Mouse (Mus musculus) intestine, embryonic 15.5 days (tissue): Measurements from ENCODE around the gene Gdpd2. TPM values are rescaled to one million over a fixed set of nuclear protein-coding genes. Genes with fewer than 3 reads are reported as not detected.

ENCODE experiments used
- ATAC-seq: fragments of 200-750 bp; cut with Nextera tagmentation; 2 replicates; pipeline ENCODE4 v1.8.0; 2017; ENCODE audit warnings: moderate TSS enrichment, moderate library complexity
- H3K27ac ChIP-seq: fragments of 300-500 bp; sonication (generic); 2 replicates; pipeline ENCODE4 v1.5.1; 2015; ENCODE audit warnings: mild to moderate bottlenecking, inconsistent platforms
- H3K27me3 ChIP-seq: fragments of 300-500 bp; sonication (generic); replicated peaks from 2 replicates; pipeline ENCODE4 v1.6.1; 2015; ENCODE audit warnings: inconsistent platforms
- H3K36me3 ChIP-seq: fragments of 300-500 bp; sonication (generic); 2 replicates; pipeline ENCODE4 v1.6.1; 2015; ENCODE audit warnings: inconsistent platforms
- H3K4me1 ChIP-seq: fragments of 300-500 bp; sonication (generic); replicated peaks from 2 replicates; pipeline ENCODE4 v1.6.1; 2015; ENCODE audit warnings: inconsistent platforms
- H3K4me2 ChIP-seq: fragments of 300-500 bp; sonication (generic); replicated peaks from 2 replicates; pipeline ENCODE4 v1.6.1; 2015; ENCODE audit warnings: mild to moderate bottlenecking, inconsistent platforms
- H3K4me3 ChIP-seq: fragments of 300-500 bp; sonication (generic); replicated peaks from 2 replicates; pipeline ENCODE4 v1.5.1; 2015; ENCODE audit warnings: inconsistent platforms
- H3K9ac ChIP-seq: fragments of 300-500 bp; sonication (generic); 2 replicates; pipeline ENCODE4 v1.6.1; 2015; ENCODE audit warnings: inconsistent platforms
- H3K9me3 ChIP-seq: fragments of 300-500 bp; sonication (generic); 2 replicates; pipeline ENCODE4 v1.6.1; 2016; ENCODE audit warnings: inconsistent platforms
- WGBS: fragments of 180-500 bp; shearing (Covaris S2); methylation state at CpG from one replicate; pipeline ENCODE4 v1.1.7; 2015; 5-methylcytosine and 5-hydroxymethylcytosine counted together
- polyA plus RNA-seq: library from polyadenylated mRNA; unstranded; fragments of >200 nt; fragmentation: Nextera tagmentation; extraction: Ambion mirVana; gene quantifications from 2 replicates; pipeline ENCODE4 v1.2.1, GENCODE M21; 2015

Gdpd2 gene
- polyA plus RNA-seq, 1 experiment from 2014 or later: 0.50 TPM

DNA sequence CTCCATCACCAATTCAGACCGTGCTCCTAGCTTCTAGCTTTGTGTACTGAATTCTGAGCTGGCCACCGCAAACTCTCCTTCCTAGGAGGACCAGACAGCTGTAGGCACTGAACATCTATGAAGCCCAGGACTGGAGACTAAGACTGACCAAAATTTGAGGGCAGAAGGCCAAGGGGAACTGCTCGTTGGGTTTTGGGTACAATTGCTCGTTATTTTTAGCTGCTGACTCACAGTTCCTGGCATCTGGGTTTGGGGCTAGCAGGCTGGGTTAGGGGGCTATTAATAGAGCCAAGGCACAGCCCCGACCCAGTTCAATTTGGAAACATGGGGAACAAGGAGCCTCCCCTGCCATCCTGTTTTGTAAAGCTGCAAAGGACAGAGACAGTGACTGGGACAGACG lies 11.1 kb downstream of the Gdpd2 start:
- ATAC-seq: no peak
- Histone ChIP-seq H3K9me3 (no peaks in the 10 kb centered on the region), H3K9ac (no peak overlapping the region), H3K4me2 (no peak overlapping the region), H3K36me3 (no peaks in the 10 kb centered on the region), H3K27me3 (0 out of 2 replicates have a peak, but pooled peaks cover 2% of the 10 kb centered on the region), H3K4me1 (no peaks in the 10 kb centered on the region), H3K4me3 (no peak overlapping the region), H3K27ac (no peak overlapping the region)
- 63% methylated on average over 6 of the region's 6 CpGs for WGBS

- 0 out of 2 replicates have a peak, but pooled peaks cover 2% of the 10 kb centered on the region for H3K27me3 ChIP-seq
- H3K9ac ChIP-seq: no peak overlapping the region
Measured at GRCm38 (mm10) chrX:100741940-100742339, 12.3 kb downstream of the Gdpd2 start.

GRCm38 (mm10) chrX:100765855-100766254 lies 36.2 kb downstream of the Gdpd2 start:
- ATAC-seq: no peak
- H3K9ac ChIP-seq: no peak overlapping the region

More at GRCm38 (mm10) chrX:100741940-100742339, 12.3 kb downstream of the Gdpd2 start:
- ATAC-seq: no peak; the same call in 1 of the 2 replicates
- WGBS: 13% methylated on average over 10 of the region's 10 CpGs
- Histone ChIP-seq H3K27ac (no peak overlapping the region), H3K4me1 (no peaks in the 10 kb centered on the region), H3K4me2 (no peak overlapping the region), H3K9me3 (no peaks in the 10 kb centered on the region), H3K4me3 (no peak overlapping the region), H3K36me3 (no peaks in the 10 kb centered on the region)

GRCm38 (mm10) chrX:100767181-100767884 lies 37.7 kb downstream of the Gdpd2 start, which contains the start of gene Dlg3:
Gene Dlg3 (plus strand): TSS chrX:100767722.
- no peaks in the 10 kb centered on the region for H3K9me3 ChIP-seq
- peaks cover 7% of the 10 kb centered on the region; the same call in 1 of the 2 replicates for H3K4me1 ChIP-seq
- H3K4me3 ChIP-seq: peak within 1 kb of the TSS; percentile 38
- no peak within 1 kb of the TSS for H3K27ac ChIP-seq
- peaks cover 11% of the 10 kb centered on the region for H3K27me3 ChIP-seq
- H3K9ac ChIP-seq: 0 out of 2 replicates have a peak within 1 kb of the TSS, but pooled peaks have one; percentile 13
- WGBS: 18% methylated on average over 26 of the region's 26 CpGs
- peak within 1 kb of the TSS; percentile 77 for H3K4me2 ChIP-seq
- no peaks in the 10 kb centered on the region for H3K36me3 ChIP-seq
- ATAC-seq: peak; percentile 78

More at GRCm38 (mm10) chrX:100765855-100766254, 36.2 kb downstream of the Gdpd2 start:
- peaks cover 11% of the 10 kb centered on the region for H3K27me3 ChIP-seq
- peaks cover 7% of the 10 kb centered on the region; the same call in 1 of the 2 replicates for H3K4me1 ChIP-seq
- WGBS: 84% methylated on average over 6 of the region's 6 CpGs
- H3K9me3 ChIP-seq: no peaks in the 10 kb centered on the region
- no peak overlapping the region for H3K27ac ChIP-seq
- no peak overlapping the region for H3K4me2 ChIP-seq
- H3K36me3 ChIP-seq: no peaks in the 10 kb centered on the region
- H3K4me3 ChIP-seq: no peak overlapping the region

DNA sequence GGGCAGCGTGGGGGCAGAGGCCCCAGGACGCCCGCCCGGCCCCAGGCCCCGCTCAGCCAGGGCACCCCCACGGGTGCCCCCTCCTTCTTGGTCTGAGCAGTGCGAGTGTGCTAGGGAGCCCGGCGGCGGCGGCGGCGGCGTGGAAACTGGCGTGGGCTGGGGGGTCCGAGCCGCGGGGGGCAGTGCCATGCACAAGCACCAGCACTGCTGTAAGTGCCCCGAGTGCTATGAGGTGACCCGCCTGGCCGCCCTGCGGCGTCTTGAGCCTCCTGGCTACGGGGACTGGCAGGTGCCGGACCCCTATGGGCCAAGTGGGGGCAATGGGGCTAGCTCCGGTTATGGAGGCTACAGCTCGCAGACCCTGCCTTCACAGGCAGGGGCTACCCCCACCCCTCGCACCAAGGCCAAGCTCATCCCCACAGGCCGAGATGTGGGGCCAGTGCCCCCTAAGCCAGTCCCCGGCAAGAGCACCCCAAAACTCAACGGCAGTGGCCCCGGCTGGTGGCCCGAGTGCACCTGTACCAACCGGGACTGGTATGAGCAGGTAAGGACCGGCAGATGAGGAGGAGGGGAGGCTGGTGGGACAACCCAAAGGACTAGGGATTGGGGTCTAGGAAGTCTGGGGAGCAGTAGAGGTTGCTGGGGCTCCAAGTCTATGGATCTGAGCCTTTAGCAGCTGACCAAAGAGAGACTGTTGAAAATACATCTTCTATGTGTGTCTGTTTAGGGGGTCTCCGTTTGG lies 38.4 kb downstream of the Gdpd2 start:
- Histone ChIP-seq H3K27me3 (peaks cover 11% of the 10 kb centered on the region), H3K36me3 (no peaks in the 10 kb centered on the region), H3K4me1 (peaks cover 7% of the 10 kb centered on the region; the same call in 1 of the 2 replicates), H3K9me3 (no peaks in the 10 kb centered on the region), H3K9ac (0 out of 2 replicates have a peak overlapping the region, but pooled peaks have one; percentile 13), H3K4me2 (peak overlapping the region; percentile 77), H3K4me3 (peak overlapping the region; percentile 38), H3K27ac (no peak overlapping the region)
- 38% methylated on average over 36 of the region's 36 CpGs for WGBS
- peak; percentile 45; the same call in 1 of the 2 replicates for ATAC-seq

- no peaks in the 10 kb centered on the region for H3K9me3 ChIP-seq
- H3K9ac ChIP-seq: no peak overlapping the region
- H3K27ac ChIP-seq: no peak overlapping the region
- ATAC-seq: no peak
- no peak overlapping the region for H3K4me2 ChIP-seq
- WGBS: 89% methylated on average over 5 of the region's 5 CpGs
- peaks cover 7% of the 10 kb centered on the region; the same call in 1 of the 2 replicates for H3K4me1 ChIP-seq
- H3K4me3 ChIP-seq: no peak overlapping the region
- H3K27me3 ChIP-seq: peaks cover 11% of the 10 kb centered on the region
- H3K36me3 ChIP-seq: no peaks in the 10 kb centered on the region
Measured at GRCm38 (mm10) chrX:100769281-100769680, 39.6 kb downstream of the Gdpd2 start.

DNA sequence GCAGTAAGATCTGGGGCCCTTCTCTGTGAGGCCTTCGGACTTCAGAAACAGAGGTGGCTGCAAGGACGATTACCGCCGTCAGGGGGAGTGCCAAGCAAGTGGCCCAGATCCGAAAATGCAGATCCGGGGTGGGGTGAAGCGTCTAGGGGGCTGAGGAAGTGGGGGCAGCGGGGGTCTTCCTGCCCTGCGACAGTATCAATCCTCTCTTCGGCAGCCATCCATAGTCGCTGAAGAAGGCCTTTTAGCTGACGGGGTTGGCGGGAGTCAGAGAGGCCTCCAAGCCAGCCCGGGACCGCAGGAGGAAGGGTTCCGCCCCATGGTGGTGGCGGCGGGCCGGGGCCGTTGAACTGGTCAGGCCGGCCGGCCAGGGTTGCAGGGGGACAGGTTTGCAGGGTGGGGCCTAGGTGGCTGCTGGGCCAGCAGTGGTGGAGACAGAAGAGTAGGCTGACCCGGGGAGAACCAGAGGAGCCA lies 44.7 kb downstream of the Gdpd2 start:
- Histone ChIP-seq H3K27me3 (no peaks in the 10 kb centered on the region), H3K9me3 (no peaks in the 10 kb centered on the region), H3K36me3 (no peaks in the 10 kb centered on the region), H3K4me1 (no peaks in the 10 kb centered on the region), H3K4me3 (peak overlapping the region; percentile 43), H3K4me2 (peak overlapping the region; percentile 69), H3K9ac (peak overlapping the region; percentile 58), H3K27ac (0 out of 2 replicates have a peak overlapping the region, but pooled peaks have one; percentile 22)
- whole genome bisulfite sequencing: 19% methylated on average over 23 of the region's 23 CpGs
- ATAC-seq: peak; percentile 43; the same call in 1 of the 2 replicates

GRCm38 (mm10) chrX:100775405-100775804 lies 45.7 kb downstream of the Gdpd2 start:
- Histone ChIP-seq H3K9ac (no peak overlapping the region), H3K9me3 (no peaks in the 10 kb centered on the region), H3K27ac (no peak overlapping the region), H3K4me3 (no peak overlapping the region), H3K27me3 (no peaks in the 10 kb centered on the region), H3K36me3 (no peaks in the 10 kb centered on the region), H3K4me1 (no peaks in the 10 kb centered on the region), H3K4me2 (no peak overlapping the region)
- ATAC-seq: no peak
- 92% methylated on average over 3 of the region's 3 CpGs for whole genome bisulfite sequencing

GRCm38 (mm10) chrX:100776494-100776893 lies 46.8 kb downstream of the Gdpd2 start:
- no peaks in the 10 kb centered on the region for H3K36me3 ChIP-seq
- 17% methylated on average over 9 of the region's 9 CpGs for WGBS
- no peaks in the 10 kb centered on the region for H3K9me3 ChIP-seq
- H3K4me2 ChIP-seq: peak overlapping the region; percentile 56
- H3K9ac ChIP-seq: no peak overlapping the region
- no peaks in the 10 kb centered on the region for H3K27me3 ChIP-seq
- H3K4me1 ChIP-seq: no peaks in the 10 kb centered on the region
- peak overlapping the region; percentile 83 for H3K27ac ChIP-seq
- peak; percentile 44 for ATAC-seq
- H3K4me3 ChIP-seq: peak overlapping the region; percentile 57

DNA sequence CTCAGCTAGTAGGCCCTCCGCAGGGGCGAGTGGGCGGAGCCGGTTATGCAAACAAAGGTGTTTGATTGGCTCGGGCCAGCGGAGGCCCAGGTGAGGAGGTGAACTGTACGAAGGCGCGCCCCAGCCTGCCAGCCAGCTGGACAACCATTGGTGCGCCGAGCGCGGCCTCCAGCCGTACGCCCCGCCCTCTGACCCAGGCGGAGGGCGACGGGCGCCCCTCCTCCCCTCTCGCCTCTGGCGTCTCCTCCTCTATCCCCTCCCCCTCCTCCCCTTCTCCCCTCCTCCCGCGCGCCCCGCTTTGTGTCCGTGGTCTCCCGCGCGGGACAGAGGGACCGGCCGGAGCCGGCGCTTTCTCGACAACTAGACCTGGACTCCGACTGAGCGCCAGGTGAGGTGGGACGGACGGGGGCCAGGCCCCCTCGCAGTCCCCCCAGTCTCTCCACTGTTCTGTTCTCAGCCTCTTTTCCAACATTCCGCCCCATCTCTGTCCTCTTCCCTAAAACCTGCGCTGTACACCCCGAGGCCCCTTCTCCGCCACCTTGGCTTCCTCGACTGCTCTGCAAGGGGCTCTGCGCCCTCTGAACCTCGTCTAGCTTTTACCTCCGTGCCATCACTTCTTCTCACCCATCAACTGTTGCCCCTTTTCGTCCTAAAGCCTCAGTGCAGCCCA lies 47.4 kb downstream of the Gdpd2 start:
- ATAC-seq: peak; percentile 96

GRCm38 (mm10) chrX:100777655-100778234 lies 48.1 kb downstream of the Gdpd2 start:
- Histone ChIP-seq H3K27me3 (no peaks in the 10 kb centered on the region), H3K9me3 (no peaks in the 10 kb centered on the region), H3K4me3 (peak overlapping the region; percentile 57), H3K4me2 (peak overlapping the region; percentile 56), H3K27ac (peak overlapping the region; percentile 83; the same call in 1 of the 2 replicates), H3K36me3 (no peaks in the 10 kb centered on the region), H3K4me1 (0 out of 2 replicates have a peak, but pooled peaks cover 2% of the 10 kb centered on the region), H3K9ac (peak overlapping the region; percentile 66)
- ATAC-seq: no peak
- WGBS: 19% methylated on average over 10 of the region's 10 CpGs

More for the DNA sequence above, 47.4 kb downstream of the Gdpd2 start:
- 13% methylated on average over 31 of the region's 49 CpGs for WGBS
- peak overlapping the region; percentile 57 for H3K4me3 ChIP-seq
- no peaks in the 10 kb centered on the region for H3K36me3 ChIP-seq
- peak overlapping the region; percentile 66 for H3K9ac ChIP-seq
- peak overlapping the region; percentile 56 for H3K4me2 ChIP-seq
- no peaks in the 10 kb centered on the region for H3K4me1 ChIP-seq
- peak overlapping the region; percentile 83 for H3K27ac ChIP-seq
- no peaks in the 10 kb centered on the region for H3K9me3 ChIP-seq
- no peaks in the 10 kb centered on the region for H3K27me3 ChIP-seq
